Mouse (Mus musculus): ENCODE measurements around the gene Umod. TPM values are rescaled to one million over a fixed set of nuclear protein-coding genes. Genes with fewer than 3 reads are reported as not detected.

The Umod gene
- total RNA-seq, 2 experiments from 2014 or later, result not detected

- DNase-seq, result no peak
- intact Hi-C loops (cut with DNase I), result no loop called here
Measured at GRCm38 (mm10) chr7:119454192-119454591, 24.9 kb downstream of the Umod start.

- DNase-seq, result no peak
- intact Hi-C loops (cut with DNase I), result no loop called here
Measured at GRCm38 (mm10) chr7:119443849-119444248, 35.2 kb downstream of the Umod start.

GRCm38 (mm10) chr7:119441938-119442337 is 37.1 kb downstream of the Umod start:
- no peak for DNase-seq
- intact Hi-C loops (cut with DNase I), result no loop called here

- peak in 1 of 2 experiments; percentile 12 for DNase-seq
- intact Hi-C loops (cut with DNase I), result loop anchor here (5.0 kb wide), 1 partner anchor 415 kb away; no protein-coding TSS in a partner anchor
Measured at GRCm38 (mm10) chr7:119427180-119427616, 51.9 kb downstream of the Umod start.

GRCm38 (mm10) chr7:119420730-119421129 is 58.4 kb downstream of the Umod start:
- DNase-seq, result no peak
- intact Hi-C loops (cut with DNase I), result no loop called here

GRCm38 (mm10) chr7:119418523-119418922 is 60.6 kb downstream of the Umod start:
- DNase-seq, result no peak
- intact Hi-C loops (cut with DNase I), result no loop called here

Other genes starting within 250 kb of the Umod start
- gene Gp2, start 20.0 kb downstream of the Umod start, total RNA-seq (2021), result not detected
- gene Acsm5, start 40.2 kb upstream of the Umod start, total RNA-seq (2021), result 1 to 10 TPM; 2.1 to 3.8 TPM
- gene Pdilt, start 44.2 kb upstream of the Umod start, total RNA-seq (2021), result not detected
- not detected for gene Acsm2, start 75.1 kb upstream of the Umod start, total RNA-seq (2021)
- under 1 TPM in 1 of 2 experiments, not detected in 1; 0.22 TPM for gene Acsm1, start 127.7 kb upstream of the Umod start, total RNA-seq (2021)
- gene Acsm4, start 210.7 kb upstream of the Umod start, total RNA-seq (2021), result not detected
- 10 to 100 TPM; 13.3 to 16.4 TPM for gene Thumpd1, start 241.5 kb upstream of the Umod start, total RNA-seq (2021)